Mouse (Mus musculus): ENCODE data around the gene Stt3b. TPM values are rescaled to one million over a fixed set of nuclear protein-coding genes. Genes with fewer than 3 reads are reported as not detected.

The Stt3b gene
- polyA plus RNA-seq, 1 experiment from 2014 or later, result 132 TPM

GRCm38 (mm10) chr9:115220466-115220865 lies 89.8 kb downstream of the Stt3b start:
- Histone ChIP-seq H3K9ac (ENCODE audit: low read length) (no peak overlapping the region), H3K27me3 (ENCODE audit: control insufficient read depth, insufficient read depth, low read length) (no peaks in the 10 kb centered on the region), H3K4me1 (ENCODE audit: control insufficient read depth, insufficient read depth, low read length) (peaks cover 5% of the 10 kb centered on the region; the same call in 1 of the 2 replicates), H3K9me3 (ENCODE audit: control insufficient read depth, low read length) (no peaks in the 10 kb centered on the region), H3K4me3 (ENCODE audit: low read depth, low read length) (no peak overlapping the region), H3K27ac (ENCODE audit: low read depth, low read length) (no peak overlapping the region), H3K4me2 (ENCODE audit: low read depth) (no peak overlapping the region), H3K36me3 (ENCODE audit: control insufficient read depth, insufficient read depth, low read length) (no peaks in the 10 kb centered on the region)
- 81% methylated on average over 7 of the region's 7 CpGs for WGBS
- DNase-seq (ENCODE audit: low spot score), result no peak
- ATAC-seq (ENCODE audit: insufficient read depth, low FRiP score, low TSS enrichment), result no peak

DNA sequence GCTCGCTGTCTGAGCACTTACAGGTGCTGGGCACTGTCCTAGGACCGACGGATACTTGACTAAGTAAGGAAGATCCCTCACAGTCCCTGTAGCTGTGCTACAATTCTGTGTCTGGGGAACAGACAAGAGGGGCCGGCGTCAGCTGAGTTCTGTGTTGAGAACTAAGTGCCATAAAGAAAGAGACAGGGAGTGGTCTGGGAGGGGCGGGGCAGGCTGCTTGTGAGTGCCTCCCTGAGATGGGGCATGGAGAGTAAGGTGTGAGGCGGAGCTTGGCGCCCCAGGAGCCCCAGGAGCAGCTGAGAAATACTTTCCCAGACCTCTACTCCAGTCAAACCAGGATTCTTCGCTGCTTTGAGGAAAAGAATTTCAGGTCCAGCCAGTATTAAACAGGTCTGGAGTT lies 92.2 kb downstream of the Stt3b start:
- 15% methylated on average over 9 of the region's 9 CpGs for WGBS

GRCm38 (mm10) chr9:115215830-115216701 lies 94.2 kb downstream of the Stt3b start:
- Histone ChIP-seq H3K4me3 (ENCODE audit: low read depth, low read length) (no peak overlapping the region), H3K4me1 (ENCODE audit: control insufficient read depth, insufficient read depth, low read length) (peaks cover 7% of the 10 kb centered on the region; the same call in 1 of the 2 replicates), H3K9me3 (ENCODE audit: control insufficient read depth, low read length) (no peaks in the 10 kb centered on the region), H3K27me3 (ENCODE audit: control insufficient read depth, insufficient read depth, low read length) (no peaks in the 10 kb centered on the region), H3K9ac (ENCODE audit: low read length) (no peak overlapping the region), H3K36me3 (ENCODE audit: control insufficient read depth, insufficient read depth, low read length) (no peaks in the 10 kb centered on the region), H3K4me2 (ENCODE audit: low read depth) (peak overlapping the region; percentile 31), H3K27ac (ENCODE audit: low read depth, low read length) (no peak overlapping the region)
- 24% methylated on average over 20 of the region's 21 CpGs for WGBS
- ATAC-seq (ENCODE audit: insufficient read depth, low FRiP score, low TSS enrichment), result peak; percentile 86
- peak; percentile 69 for DNase-seq (ENCODE audit: low spot score)

More for the DNA sequence above, 92.2 kb downstream of the Stt3b start:
- Histone ChIP-seq H3K36me3 (ENCODE audit: control insufficient read depth, insufficient read depth, low read length) (no peaks in the 10 kb centered on the region), H3K4me3 (ENCODE audit: low read depth, low read length) (no peak overlapping the region), H3K4me2 (ENCODE audit: low read depth) (no peak overlapping the region), H3K27me3 (ENCODE audit: control insufficient read depth, insufficient read depth, low read length) (no peaks in the 10 kb centered on the region), H3K9ac (ENCODE audit: low read length) (no peak overlapping the region), H3K27ac (ENCODE audit: low read depth, low read length) (no peak overlapping the region), H3K9me3 (ENCODE audit: control insufficient read depth, low read length) (no peaks in the 10 kb centered on the region), H3K4me1 (ENCODE audit: control insufficient read depth, insufficient read depth, low read length) (peaks cover 7% of the 10 kb centered on the region; the same call in 1 of the 2 replicates)
- ATAC-seq (ENCODE audit: insufficient read depth, low FRiP score, low TSS enrichment) (no peak), DNase-seq (ENCODE audit: low spot score) (no peak)

DNA sequence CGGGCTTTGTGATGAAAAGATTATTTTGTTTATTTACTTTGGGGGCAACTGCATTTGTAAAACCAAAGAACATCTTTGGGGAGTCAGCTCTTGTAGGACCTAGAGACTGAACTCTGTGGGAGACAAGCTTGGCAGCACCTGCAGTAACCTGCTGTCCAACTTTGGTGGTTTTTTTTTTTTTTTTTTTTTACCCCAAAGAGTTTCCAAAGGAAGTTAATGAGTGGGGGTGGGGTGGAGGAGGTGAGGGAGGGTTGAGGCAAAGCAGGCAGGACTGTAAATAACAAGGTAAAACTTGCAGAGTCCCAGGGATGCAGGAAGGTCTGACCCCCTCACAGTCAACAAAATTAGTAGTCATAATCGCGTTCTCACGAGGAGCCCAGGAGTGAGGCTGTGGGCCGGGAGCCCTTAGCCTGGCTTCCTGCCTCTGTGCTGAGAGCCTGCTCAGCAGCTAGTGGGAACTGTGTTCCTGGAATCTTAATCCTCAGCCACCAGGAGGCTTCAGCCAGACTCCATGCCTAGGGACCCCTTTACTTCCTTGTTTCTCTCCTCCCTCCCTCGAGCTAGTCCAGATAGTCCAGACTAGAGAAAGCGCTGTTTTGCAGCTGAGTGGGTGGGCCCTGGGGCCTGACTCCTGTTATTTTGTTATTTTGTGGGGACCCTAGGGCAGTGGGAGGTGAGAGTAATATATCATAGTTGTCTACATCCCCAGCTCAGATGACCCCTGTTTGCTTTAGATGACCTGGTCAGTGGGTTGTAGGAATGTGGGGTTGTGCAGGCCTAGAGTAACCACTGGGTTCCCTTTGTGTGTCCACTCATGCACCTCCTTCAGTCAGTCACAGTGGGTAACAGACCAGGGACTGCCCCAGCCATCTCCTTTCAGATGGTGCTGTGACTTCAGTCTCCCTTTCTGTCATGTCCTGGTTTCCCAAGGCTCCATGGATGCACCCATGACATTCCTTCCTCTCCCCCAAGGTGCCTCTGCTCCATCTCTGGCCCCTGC lies 95.3 kb downstream of the Stt3b start:
- no peak overlapping the region for H3K4me3 ChIP-seq (ENCODE audit: low read depth, low read length)
- H3K4me2 ChIP-seq (ENCODE audit: low read depth), result no peak overlapping the region
- peaks cover 7% of the 10 kb centered on the region; the same call in 1 of the 2 replicates for H3K4me1 ChIP-seq (ENCODE audit: control insufficient read depth, insufficient read depth, low read length)
- no peaks in the 10 kb centered on the region for H3K9me3 ChIP-seq (ENCODE audit: control insufficient read depth, low read length)
- H3K27me3 ChIP-seq (ENCODE audit: control insufficient read depth, insufficient read depth, low read length), result no peaks in the 10 kb centered on the region
- peak overlapping the region; percentile 14; the same call in 1 of the 2 replicates for H3K9ac ChIP-seq (ENCODE audit: low read length)
- H3K36me3 ChIP-seq (ENCODE audit: control insufficient read depth, insufficient read depth, low read length), result no peaks in the 10 kb centered on the region
- DNase-seq (ENCODE audit: low spot score) (no peak), ATAC-seq (ENCODE audit: insufficient read depth, low FRiP score, low TSS enrichment) (no peak)
- WGBS, result 11% methylated on average over 7 of the region's 7 CpGs
- no peak overlapping the region for H3K27ac ChIP-seq (ENCODE audit: low read depth, low read length)

DNA sequence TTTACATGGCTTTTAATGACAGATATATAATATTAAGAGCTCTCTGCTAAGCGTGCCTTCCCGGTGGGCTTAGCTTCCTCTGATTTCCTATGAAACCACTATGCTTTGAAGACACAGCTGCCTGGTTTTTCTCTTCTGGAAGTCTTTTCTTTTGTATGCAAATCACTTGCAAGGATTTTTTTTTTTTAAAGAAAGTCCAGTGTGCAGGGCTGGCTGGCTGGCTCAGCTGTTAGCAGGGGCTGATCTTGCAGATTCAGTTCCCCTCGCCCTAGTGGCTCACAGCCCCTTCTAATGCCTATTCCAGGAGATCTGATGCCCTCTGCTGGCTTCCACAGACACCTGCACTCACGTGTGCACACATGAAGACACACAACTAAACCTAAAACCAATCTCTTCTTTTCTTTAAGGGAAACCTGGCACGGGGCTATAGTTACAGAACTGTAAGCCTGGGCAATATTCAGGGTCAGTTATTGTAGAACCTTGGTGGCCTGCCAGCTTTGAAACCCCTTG lies 96.4 kb downstream of the Stt3b start:
- WGBS, result 88% methylated on average over 5 of the region's 5 CpGs
- no peak overlapping the region for H3K27ac ChIP-seq (ENCODE audit: low read depth, low read length)
- no peak for DNase-seq (ENCODE audit: low spot score)
- H3K36me3 ChIP-seq (ENCODE audit: control insufficient read depth, insufficient read depth, low read length), result no peaks in the 10 kb centered on the region
- peaks cover 7% of the 10 kb centered on the region; the same call in 1 of the 2 replicates for H3K4me1 ChIP-seq (ENCODE audit: control insufficient read depth, insufficient read depth, low read length)
- H3K4me3 ChIP-seq (ENCODE audit: low read depth, low read length), result no peak overlapping the region
- no peak overlapping the region for H3K4me2 ChIP-seq (ENCODE audit: low read depth)
- no peak overlapping the region for H3K9ac ChIP-seq (ENCODE audit: low read length)
- ATAC-seq (ENCODE audit: insufficient read depth, low FRiP score, low TSS enrichment), result no peak
- no peaks in the 10 kb centered on the region for H3K9me3 ChIP-seq (ENCODE audit: control insufficient read depth, low read length)
- no peaks in the 10 kb centered on the region for H3K27me3 ChIP-seq (ENCODE audit: control insufficient read depth, insufficient read depth, low read length)

GRCm38 (mm10) chr9:115210535-115210934 lies 99.7 kb downstream of the Stt3b start:
- Histone ChIP-seq H3K4me2 (ENCODE audit: low read depth) (no peak overlapping the region), H3K9ac (ENCODE audit: low read length) (no peak overlapping the region), H3K27ac (ENCODE audit: low read depth, low read length) (no peak overlapping the region), H3K9me3 (ENCODE audit: control insufficient read depth, low read length) (no peaks in the 10 kb centered on the region), H3K4me3 (ENCODE audit: low read depth, low read length) (no peak overlapping the region), H3K36me3 (ENCODE audit: control insufficient read depth, insufficient read depth, low read length) (no peaks in the 10 kb centered on the region), H3K4me1 (ENCODE audit: control insufficient read depth, insufficient read depth, low read length) (peaks cover 3% of the 10 kb centered on the region; the same call in 1 of the 2 replicates), H3K27me3 (ENCODE audit: control insufficient read depth, insufficient read depth, low read length) (no peaks in the 10 kb centered on the region)
- ATAC-seq (ENCODE audit: insufficient read depth, low FRiP score, low TSS enrichment) (no peak), DNase-seq (ENCODE audit: low spot score) (no peak)
- WGBS, result 84% methylated on average over 12 of the region's 12 CpGs

DNA sequence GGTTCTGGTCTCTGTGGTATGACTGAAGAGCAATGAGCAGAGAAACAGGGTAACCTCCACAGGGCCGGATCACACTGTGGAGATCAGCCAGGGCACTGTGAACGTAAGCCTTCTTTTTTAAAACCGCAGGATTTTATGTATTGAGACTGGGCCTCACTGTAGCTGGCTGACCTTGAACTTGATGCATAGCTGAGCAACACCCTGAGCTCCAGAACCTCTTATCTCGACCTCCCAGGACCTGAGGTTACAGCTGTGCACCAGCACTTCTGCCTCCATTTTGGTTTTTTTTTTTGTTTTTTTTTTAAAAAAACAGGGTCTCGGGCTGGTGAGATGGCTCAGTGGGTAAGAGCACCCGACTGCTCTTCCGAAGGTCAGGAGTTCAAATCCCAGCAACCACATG lies 100.5 kb downstream of the Stt3b start:
- H3K27me3 ChIP-seq (ENCODE audit: control insufficient read depth, insufficient read depth, low read length), result no peaks in the 10 kb centered on the region
- ATAC-seq (ENCODE audit: insufficient read depth, low FRiP score, low TSS enrichment), result no peak
- no peaks in the 10 kb centered on the region for H3K36me3 ChIP-seq (ENCODE audit: control insufficient read depth, insufficient read depth, low read length)
- DNase-seq (ENCODE audit: low spot score), result no peak
- H3K4me2 ChIP-seq (ENCODE audit: low read depth), result no peak overlapping the region
- no peaks in the 10 kb centered on the region for H3K4me1 ChIP-seq (ENCODE audit: control insufficient read depth, insufficient read depth, low read length)
- 87% methylated on average over 7 of the region's 7 CpGs for WGBS
- no peaks in the 10 kb centered on the region for H3K9me3 ChIP-seq (ENCODE audit: control insufficient read depth, low read length)
- H3K4me3 ChIP-seq (ENCODE audit: low read depth, low read length), result no peak overlapping the region
- H3K9ac ChIP-seq (ENCODE audit: low read length), result no peak overlapping the region
- H3K27ac ChIP-seq (ENCODE audit: low read depth, low read length), result no peak overlapping the region

DNA sequence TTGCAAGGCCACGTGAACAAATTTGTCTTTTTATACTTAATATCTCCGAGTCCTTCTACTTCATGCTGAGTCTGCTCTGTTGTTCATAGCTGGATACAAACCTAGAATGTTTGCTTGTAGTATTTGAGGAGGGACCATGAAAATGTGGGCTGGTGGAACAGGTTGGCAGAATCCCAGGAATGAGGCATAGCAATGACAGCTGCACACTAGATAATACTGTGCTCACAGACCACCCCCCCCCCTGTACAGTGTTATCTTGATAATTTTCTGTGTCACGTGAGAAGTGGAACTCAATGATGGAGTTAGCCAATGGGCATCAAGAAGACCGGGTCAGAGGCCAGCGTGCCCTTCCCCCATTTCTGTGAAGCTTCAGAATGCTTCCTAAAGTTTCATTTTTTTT lies 104.0 kb downstream of the Stt3b start:
- no peak overlapping the region for H3K4me3 ChIP-seq (ENCODE audit: low read depth, low read length)
- no peaks in the 10 kb centered on the region for H3K9me3 ChIP-seq (ENCODE audit: control insufficient read depth, low read length)
- no peaks in the 10 kb centered on the region for H3K27me3 ChIP-seq (ENCODE audit: control insufficient read depth, insufficient read depth, low read length)
- ATAC-seq (ENCODE audit: insufficient read depth, low FRiP score, low TSS enrichment) (no peak), DNase-seq (ENCODE audit: low spot score) (no peak)
- no peak overlapping the region for H3K27ac ChIP-seq (ENCODE audit: low read depth, low read length)
- 76% methylated on average over 5 of the region's 5 CpGs for WGBS
- H3K4me2 ChIP-seq (ENCODE audit: low read depth), result no peak overlapping the region
- H3K9ac ChIP-seq (ENCODE audit: low read length), result no peak overlapping the region
- H3K36me3 ChIP-seq (ENCODE audit: control insufficient read depth, insufficient read depth, low read length), result no peaks in the 10 kb centered on the region
- H3K4me1 ChIP-seq (ENCODE audit: control insufficient read depth, insufficient read depth, low read length), result no peaks in the 10 kb centered on the region

All from neural tube, embryonic 11.5 days (tissue).